Comparison of ENCODE assay signal across 9 mouse cellular contexts in genomic region chr5:142550706-142551652, GRCm38 (mm10). TPM values are rescaled to one million over a fixed set of nuclear protein-coding genes. Genes with fewer than 3 reads are reported as not detected.
DNase-seq lines count a peak whose midpoint lies in the region; ATAC-seq and TF ChIP-seq lines count a peak whose summit lies in the region.
"Had no signal": no experiment of that assay in that cellular context is flagged by ENCODE, and none has a peak within 500 bp of the region (broad histone marks: within the 10 kb centered on the region; RNA-seq: fewer than 3 reads in every experiment).

Gene Radil (minus strand): TSS chr5:142551098.

- H3K4me3 ChIP-seq in embryonic fibroblast, embryonic 13.5 days (ENCODE audit: insufficient read depth, low read length) = peak within 1 kb of the TSS; percentile 49
- peak within 1 kb of the TSS; percentile 67 for H3K4me3 ChIP-seq in limb, embryonic 13.5 days
- H3K4me3 ChIP-seq in midbrain, embryonic 16.5 days (ENCODE audit: low read depth, low read length) = peak within 1 kb of the TSS; percentile 74

- H3K9me3 ChIP-seq in limb, embryonic 13.5 days = no peaks in the 10 kb centered on the region
- no peaks in the 10 kb centered on the region for H3K9me3 ChIP-seq in midbrain, embryonic 16.5 days (replicated peaks; ENCODE audit: control insufficient read depth, low read length, poor library complexity, severe bottlenecking)

- peak; percentile 59 for TF ChIP-seq CTCF in embryonic fibroblast, embryonic 13.5 days (IDR thresholded peaks at IDR 0.05; ENCODE audit: borderline replicate concordance, insufficient read depth, low read length)

- H3K4me1 ChIP-seq in embryonic fibroblast, embryonic 13.5 days (ENCODE audit: control insufficient read depth, insufficient read depth, low read length) = peaks cover 14% of the 10 kb centered on the region
- H3K4me1 ChIP-seq in limb, embryonic 13.5 days = peaks cover 24% of the 10 kb centered on the region
- peaks cover 9% of the 10 kb centered on the region for H3K4me1 ChIP-seq in midbrain, embryonic 16.5 days (ENCODE audit: control insufficient read depth, insufficient read depth, low read length)

- 3% methylated on average over 73 of the region's 80 CpGs for WGBS in limb, embryonic 13.5 days
- WGBS in midbrain, embryonic 16.5 days = 3% methylated on average over 72 of the region's 80 CpGs

- no peaks in the 10 kb centered on the region for H3K36me3 ChIP-seq in limb, embryonic 13.5 days
- H3K36me3 ChIP-seq in midbrain, embryonic 16.5 days (ENCODE audit: control insufficient read depth, insufficient read depth, low read length) = no peaks in the 10 kb centered on the region
- H3K36me3 ChIP-seq: G1E had no signal

- H3K9ac ChIP-seq in limb, embryonic 13.5 days = peak within 1 kb of the TSS; percentile 68
- H3K9ac ChIP-seq in midbrain, embryonic 16.5 days (ENCODE audit: low read depth, low read length) = peak within 1 kb of the TSS; percentile 82

- TF ChIP-seq POLR2A in embryonic fibroblast, embryonic 13.5 days (IDR thresholded peaks at IDR 0.05; ENCODE audit: low read depth, low read length) = peak; percentile 51

- H3K4me2 ChIP-seq in limb, embryonic 13.5 days (replicated peaks) = peak within 1 kb of the TSS; percentile 99
- peak within 1 kb of the TSS; percentile 79 for H3K4me2 ChIP-seq in midbrain, embryonic 16.5 days (ENCODE audit: low read length)

- peak; percentile 28 for DNase-seq in 416B (ENCODE audit: low read depth)
- peak; percentile 99 for DNase-seq in brain, adult 2 months (ENCODE audit: low read depth, low spot score)
- peak; percentile 93 for DNase-seq in heart, adult 8-10 months (ENCODE audit: low spot score)
- DNase-seq in kidney, adult 9 months = peak; percentile 94
- peak; percentile 39 to 86 for DNase-seq in spleen, postnatal 10 days (ENCODE audit: low spot score in 2 of 2)

- ATAC-seq in limb, embryonic 13.5 days (ENCODE audit: low FRiP score, low read depth) = peak; percentile 90
- peak; percentile 91 for ATAC-seq in midbrain, embryonic 16.5 days

- H3K27me3 ChIP-seq in limb, embryonic 13.5 days = peaks cover 16% of the 10 kb centered on the region
- no peaks in the 10 kb centered on the region for H3K27me3 ChIP-seq in midbrain, embryonic 16.5 days (ENCODE audit: control insufficient read depth, insufficient read depth, low read depth, low read length)

- peak within 1 kb of the TSS; percentile 70 for H3K27ac ChIP-seq in embryonic fibroblast, embryonic 13.5 days (ENCODE audit: insufficient read depth, low read length)
- H3K27ac ChIP-seq in limb, embryonic 13.5 days = peak within 1 kb of the TSS; percentile 8; the same call in 1 of the 2 replicates
- peak within 1 kb of the TSS; percentile 75 for H3K27ac ChIP-seq in midbrain, embryonic 16.5 days (ENCODE audit: low read length)

RNA-seq across cellular contexts. Expression of gene Radil, which starts in this region (rescaled TPM):
- 7.4 and 11.7 TPM in 2 replicates for polyA plus RNA-seq in embryonic fibroblast, embryonic 13.5 days (2011; ENCODE audit: insufficient read length, low read depth, missing spikeins)
- total RNA-seq in heart, adult 8-10 months (2022) = 1 to 10 TPM; 1.2 to 2.3 (median 1.8) TPM
- polyA plus RNA-seq in limb, embryonic 13.5 days (2015; fragmentation: Nextera tagmentation; extraction: Ambion mirVana) = 4.3 and 4.8 TPM in 2 replicates
- 24.0 and 26.2 TPM in 2 replicates for polyA plus RNA-seq in midbrain, embryonic 16.5 days (2015; fragmentation: Nextera tagmentation; extraction: Ambion mirVana)
- polyA plus RNA-seq: G1E had no signal

Comparison
In these comparisons a context has a peak if more than half of its experiments do, and no peak if none do; other contexts are left out.
1. Peak in every context shown above with its lines: DNase-seq, ATAC-seq, H3K4me3 ChIP-seq and H3K27ac ChIP-seq.
2. DNase-seq: peak in every context shown above with its lines; median percentile 99 in brain, adult 2 months; 94 in kidney, adult 9 months; 93 in heart, adult 8-10 months; 62 in spleen, postnatal 10 days; 28 in 416B.
3. H3K27ac ChIP-seq: peak in every context shown above with its lines; median percentile 75 in midbrain, embryonic 16.5 days; 70 in embryonic fibroblast, embryonic 13.5 days; 8 in limb, embryonic 13.5 days.